Mouse (Mus musculus) heart, embryonic 11.5 days (tissue): ENCODE results near the gene P2rx4. TPM values are rescaled to one million over a fixed set of nuclear protein-coding genes. Genes with fewer than 3 reads are reported as not detected.

Experiments
- microRNA-seq: library from miRNA; unstranded; fragments of <30 nt; microRNA quantifications from one replicate; pipeline ENCODE4, GENCODE M21; 2016; ENCODE audit warnings: borderline number of aligned reads
- polyA plus RNA-seq: library from polyadenylated mRNA; unstranded; fragments of >200 nt; fragmentation: Nextera tagmentation; extraction: Ambion mirVana; gene quantifications from 2 replicates; pipeline ENCODE4 v1.2.1, GENCODE M21; 2014

The P2rx4 gene
- polyA plus RNA-seq, 1 experiment from 2014 or later, result 13.8 TPM

Small RNA genes within 50 kb of the gene (microRNA-seq; reads per million reads assigned to microRNA genes)
- gene Mir8115, result not detected

Other genes starting within 250 kb of the P2rx4 start
- 255 and 272 TPM in 2 replicates for gene Atp2a2, start 205.3 kb upstream of the P2rx4 start, polyA plus RNA-seq
- 23.9 and 28.4 TPM in 2 replicates for gene Ift81, start 93.0 kb upstream of the P2rx4 start, polyA plus RNA-seq
- gene P2rx7, start 63.6 kb upstream of the P2rx4 start, polyA plus RNA-seq, result 0.36 and 1.00 TPM in 2 replicates
- gene Camkk2, start 71.9 kb downstream of the P2rx4 start, polyA plus RNA-seq, result 8.7 and 14.0 TPM in 2 replicates
- gene Anapc5, start 113.8 kb downstream of the P2rx4 start, polyA plus RNA-seq, result 354 and 366 TPM in 2 replicates
- 32.4 and 36.0 TPM in 2 replicates for gene Rnf34, start 142.5 kb downstream of the P2rx4 start, polyA plus RNA-seq